Mouse (Mus musculus): ENCODE results near the gene Rars2. TPM values are rescaled to one million over a fixed set of nuclear protein-coding genes. Genes with fewer than 3 reads are reported as not detected.

Gene Rars2
- 21.9 TPM for polyA plus RNA-seq (2014; fragmentation: Illumina TruSeq; extraction: RNeasy Lipid Tissue Mini Kit (QIAGEN cat#74804); ENCODE audit: low read depth, low replicate concordance)

GRCm38 (mm10) chr4:34614630-34615094, at the start of gene Rars2, which contains the start of gene Orc3:
TSS of gene Rars2 (plus strand) at chr4:34614957.
TSS of gene Orc3 (minus strand) at chr4:34614944.

DNA sequence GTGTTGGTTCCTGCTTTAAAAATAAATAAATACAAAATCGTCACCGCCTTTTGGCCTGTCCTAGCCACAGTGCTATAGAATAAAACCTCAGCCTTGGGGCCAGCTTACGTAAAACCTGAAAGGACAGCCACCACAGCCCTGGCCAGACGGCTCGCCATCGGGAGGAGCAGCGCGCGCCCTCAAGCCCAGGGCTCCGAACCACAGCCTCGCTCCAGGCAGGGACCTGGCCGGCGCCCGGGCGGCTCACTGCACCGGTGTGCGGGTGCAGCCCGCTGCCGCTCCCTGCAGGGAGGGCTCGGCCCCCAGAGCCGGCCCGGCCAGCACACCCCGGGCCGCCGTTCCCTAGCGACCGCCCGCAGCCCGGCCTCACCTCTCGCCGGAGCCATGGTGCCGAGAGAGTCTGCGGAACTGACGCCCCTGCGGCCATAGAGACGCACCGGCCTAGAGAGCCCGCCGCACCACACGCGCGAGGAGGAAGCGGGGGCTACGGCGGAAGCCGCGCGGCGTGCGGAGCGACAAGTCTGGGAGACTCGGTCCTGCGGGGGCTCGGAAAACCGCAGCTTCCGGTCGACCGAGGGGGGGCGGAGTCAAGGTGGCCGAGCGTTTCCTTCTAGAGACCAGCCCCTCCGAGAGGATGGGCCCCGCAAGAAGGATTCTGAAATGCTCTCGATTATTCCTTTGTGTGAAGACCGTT, 72.3 kb downstream of the Rars2 start, which contains the start of gene Slc35a1:
Slc35a1 (minus strand) TSS at position 565 of the 694 bp plus-strand sequence.

Other genes starting within 250 kb of the Rars2 start
- 40.8 TPM for gene Akirin2, start 64.0 kb upstream of the Rars2 start, polyA plus RNA-seq (2014; fragmentation: Illumina TruSeq; extraction: RNeasy Lipid Tissue Mini Kit (QIAGEN cat#74804); ENCODE audit: low read depth, low replicate concordance)
- 30.3 TPM for gene Orc3, start within 50 bp of the Rars2 start, polyA plus RNA-seq (2014; fragmentation: Illumina TruSeq; extraction: RNeasy Lipid Tissue Mini Kit (QIAGEN cat#74804); ENCODE audit: low read depth, low replicate concordance)
- gene Slc35a1, start 72.5 kb downstream of the Rars2 start, polyA plus RNA-seq (2014; fragmentation: Illumina TruSeq; extraction: RNeasy Lipid Tissue Mini Kit (QIAGEN cat#74804); ENCODE audit: low read depth, low replicate concordance): 31.4 TPM
- gene Cfap206, start 115.2 kb downstream of the Rars2 start, polyA plus RNA-seq (2014; fragmentation: Illumina TruSeq; extraction: RNeasy Lipid Tissue Mini Kit (QIAGEN cat#74804); ENCODE audit: low read depth, low replicate concordance): 14.1 TPM
- gene Gm136, start 141.3 kb downstream of the Rars2 start, polyA plus RNA-seq (2014; fragmentation: Illumina TruSeq; extraction: RNeasy Lipid Tissue Mini Kit (QIAGEN cat#74804); ENCODE audit: low read depth, low replicate concordance): 1.6 TPM
- 41.6 TPM for gene Smim8, start 163.5 kb downstream of the Rars2 start, polyA plus RNA-seq (2014; fragmentation: Illumina TruSeq; extraction: RNeasy Lipid Tissue Mini Kit (QIAGEN cat#74804); ENCODE audit: low read depth, low replicate concordance)

Data from adipose tissue, adult 10 weeks (tissue).